Mouse (Mus musculus) stomach, embryonic 15.5 days (tissue): ENCODE data around the gene Mki67. TPM values are rescaled to one million over a fixed set of nuclear protein-coding genes. Genes with fewer than 3 reads are reported as not detected.

Source experiments
- ATAC-seq: fragments of 200-750 bp; cut with Nextera tagmentation; 2 replicates; pipeline ENCODE4 v1.8.0; 2017; ENCODE audit warnings: low read depth, moderate number of reproducible peaks, moderate TSS enrichment; ENCODE audit not compliant: insufficient read depth, low FRiP score
- H3K27ac ChIP-seq: fragments of 300-500 bp; sonication (generic); 2 replicates; pipeline ENCODE4 v1.5.1; 2015; ENCODE audit warnings: mild to moderate bottlenecking, inconsistent platforms
- H3K27me3 ChIP-seq: fragments of 300-500 bp; sonication (generic); replicated peaks from 2 replicates; pipeline ENCODE4 v1.6.1; 2015; ENCODE audit warnings: inconsistent platforms
- H3K36me3 ChIP-seq: fragments of 300-500 bp; sonication (generic); 2 replicates; pipeline ENCODE4 v1.6.1; 2015; ENCODE audit warnings: inconsistent platforms
- H3K4me1 ChIP-seq: fragments of 300-500 bp; sonication (generic); 2 replicates; pipeline ENCODE4 v1.6.1; 2015; ENCODE audit warnings: inconsistent platforms
- H3K4me2 ChIP-seq: fragments of 300-500 bp; sonication (generic); 2 replicates; pipeline ENCODE4 v1.6.1; 2015; ENCODE audit warnings: mild to moderate bottlenecking, inconsistent platforms
- H3K4me3 ChIP-seq: fragments of 300-500 bp; sonication (generic); replicated peaks from 2 replicates; pipeline ENCODE4 v1.5.1; 2015; ENCODE audit warnings: inconsistent platforms
- H3K9ac ChIP-seq: fragments of 300-500 bp; sonication (generic); 2 replicates; pipeline ENCODE4 v1.6.1; 2015; ENCODE audit warnings: inconsistent platforms
- H3K9me3 ChIP-seq: fragments of 300-500 bp; sonication (generic); 2 replicates; pipeline ENCODE4 v1.6.1; 2016; ENCODE audit warnings: inconsistent platforms
- WGBS: fragments of 180-500 bp; shearing (Covaris S2); methylation state at CpG from one replicate; pipeline ENCODE4 v1.1.7; 2015; 5-methylcytosine and 5-hydroxymethylcytosine counted together
- polyA plus RNA-seq: library from polyadenylated mRNA; unstranded; fragments of >200 nt; fragmentation: Nextera tagmentation; extraction: Ambion mirVana; gene quantifications from 2 replicates; pipeline ENCODE4 v1.2.1, GENCODE M21; 2015

The Mki67 gene
- polyA plus RNA-seq, 1 experiment from 2014 or later, result 49.7 TPM

GRCm38 (mm10) chr7:135660314-135660713, 55.8 kb downstream of the Mki67 start:
- no peaks in the 10 kb centered on the region for H3K36me3 ChIP-seq
- H3K4me1 ChIP-seq, result 0 out of 2 replicates have a peak, but pooled peaks cover 5% of the 10 kb centered on the region
- no peak for ATAC-seq
- H3K4me2 ChIP-seq, result no peak overlapping the region
- no peak overlapping the region for H3K4me3 ChIP-seq
- no peaks in the 10 kb centered on the region for H3K27me3 ChIP-seq
- H3K9ac ChIP-seq, result no peak overlapping the region
- H3K9me3 ChIP-seq, result no peaks in the 10 kb centered on the region
- no peak overlapping the region for H3K27ac ChIP-seq

- Histone ChIP-seq H3K36me3 (no peaks in the 10 kb centered on the region), H3K27ac (no peak overlapping the region), H3K9ac (no peak overlapping the region), H3K9me3 (no peaks in the 10 kb centered on the region), H3K4me2 (no peak overlapping the region), H3K27me3 (no peaks in the 10 kb centered on the region), H3K4me1 (0 out of 2 replicates have a peak, but pooled peaks cover 5% of the 10 kb centered on the region), H3K4me3 (no peak overlapping the region)
- no peak for ATAC-seq
- 83% methylated on average over 5 of the region's 5 CpGs for WGBS
Observed at GRCm38 (mm10) chr7:135659314-135659935, 56.7 kb downstream of the Mki67 start.

DNA sequence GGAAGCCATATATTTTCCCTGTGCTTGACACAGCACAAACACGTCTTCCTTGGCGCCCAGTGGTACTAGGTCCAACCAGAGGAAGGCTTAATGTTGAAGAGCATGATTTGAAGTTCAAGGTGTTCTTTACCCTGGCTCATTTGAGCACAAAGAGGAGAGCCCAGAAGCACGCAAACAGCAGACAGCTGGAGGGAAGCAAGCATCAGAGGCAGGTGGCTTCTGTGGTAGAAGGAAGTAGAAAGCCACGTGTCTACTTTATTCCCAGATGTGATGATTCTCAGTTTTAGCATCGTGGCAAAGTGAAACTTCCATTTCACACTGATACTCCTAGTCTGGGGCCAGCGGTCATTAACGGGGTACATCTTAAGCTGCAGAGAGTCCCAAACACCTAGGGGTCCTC, 58.0 kb downstream of the Mki67 start:
- Histone ChIP-seq H3K9me3 (no peaks in the 10 kb centered on the region), H3K4me1 (0 out of 2 replicates have a peak, but pooled peaks cover 5% of the 10 kb centered on the region), H3K9ac (no peak overlapping the region), H3K4me2 (no peak overlapping the region), H3K27me3 (no peaks in the 10 kb centered on the region), H3K36me3 (no peaks in the 10 kb centered on the region), H3K4me3 (no peak overlapping the region), H3K27ac (no peak overlapping the region)
- ATAC-seq, result no peak
- 82% methylated on average over 7 of the region's 7 CpGs for WGBS

GRCm38 (mm10) chr7:135655113-135655512, 61.0 kb downstream of the Mki67 start:
- ATAC-seq, result no peak
- H3K27ac ChIP-seq, result no peak overlapping the region
- H3K27me3 ChIP-seq, result no peaks in the 10 kb centered on the region
- H3K4me2 ChIP-seq, result no peak overlapping the region
- no peaks in the 10 kb centered on the region for H3K9me3 ChIP-seq
- H3K36me3 ChIP-seq, result no peaks in the 10 kb centered on the region
- H3K9ac ChIP-seq, result no peak overlapping the region
- H3K4me3 ChIP-seq, result no peak overlapping the region
- peaks cover 9% of the 10 kb centered on the region; the same call in 1 of the 2 replicates for H3K4me1 ChIP-seq
- 85% methylated on average over 4 of the region's 4 CpGs for WGBS

GRCm38 (mm10) chr7:135654288-135654687, 61.9 kb downstream of the Mki67 start:
- 80% methylated on average over 6 of the region's 6 CpGs for whole genome bisulfite sequencing

DNA sequence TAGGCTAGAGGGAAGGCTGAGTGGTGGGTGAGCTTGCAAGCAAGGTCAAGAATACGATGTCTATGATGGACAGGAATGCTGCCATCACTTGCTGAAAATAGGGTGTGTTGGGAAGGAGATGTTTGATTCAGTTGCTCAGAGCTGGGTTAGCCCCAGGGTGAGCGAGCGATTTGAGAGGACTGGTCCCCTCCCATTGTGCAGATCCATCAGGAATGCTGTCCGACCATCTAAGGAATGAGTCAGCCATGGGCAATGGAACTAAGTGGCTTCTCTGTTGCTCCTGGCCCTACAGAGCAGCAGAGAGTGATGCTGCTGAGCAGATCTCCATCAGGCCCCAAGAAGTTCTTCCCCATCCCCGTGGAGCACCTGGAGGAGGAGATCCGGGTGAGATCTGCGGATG, 62.6 kb downstream of the Mki67 start:
- H3K4me1 ChIP-seq, result peaks cover 14% of the 10 kb centered on the region; the same call in 1 of the 2 replicates
- H3K9ac ChIP-seq, result no peak overlapping the region
- WGBS, result 83% methylated on average over 7 of the region's 7 CpGs
- H3K4me3 ChIP-seq, result no peak overlapping the region
- H3K4me2 ChIP-seq, result no peak overlapping the region
- no peak overlapping the region for H3K27ac ChIP-seq
- no peaks in the 10 kb centered on the region for H3K36me3 ChIP-seq
- ATAC-seq, result no peak
- no peaks in the 10 kb centered on the region for H3K9me3 ChIP-seq
- H3K27me3 ChIP-seq, result no peaks in the 10 kb centered on the region

More at GRCm38 (mm10) chr7:135654288-135654687, 61.9 kb downstream of the Mki67 start:
- no peaks in the 10 kb centered on the region for H3K27me3 ChIP-seq
- no peak overlapping the region for H3K27ac ChIP-seq
- H3K9me3 ChIP-seq, result no peaks in the 10 kb centered on the region
- H3K4me2 ChIP-seq, result no peak overlapping the region
- no peaks in the 10 kb centered on the region for H3K36me3 ChIP-seq
- H3K4me3 ChIP-seq, result no peak overlapping the region
- no peak for ATAC-seq
- peaks cover 10% of the 10 kb centered on the region; the same call in 1 of the 2 replicates for H3K4me1 ChIP-seq
- H3K9ac ChIP-seq, result no peak overlapping the region

DNA sequence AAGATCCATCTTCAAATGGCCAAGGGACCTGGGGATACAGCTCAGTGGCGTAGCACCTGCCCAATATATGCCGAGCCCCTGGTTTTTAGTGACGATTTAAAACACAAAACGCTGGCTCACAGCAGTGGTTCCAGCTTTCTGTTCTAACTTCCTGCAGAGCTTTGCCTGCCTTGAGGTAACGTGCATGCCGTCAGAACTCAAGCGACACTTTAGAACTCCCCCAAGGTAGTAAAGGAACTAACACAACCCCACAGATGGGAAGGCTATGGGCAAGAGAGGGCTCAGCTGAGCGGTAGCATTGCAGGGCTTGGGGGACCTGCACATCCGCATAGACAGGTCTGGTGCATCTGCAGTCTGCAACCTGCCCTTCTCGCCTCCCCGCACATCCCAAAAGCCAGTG, 63.4 kb downstream of the Mki67 start:
- Histone ChIP-seq H3K4me3 (no peak overlapping the region), H3K36me3 (no peaks in the 10 kb centered on the region), H3K4me1 (peaks cover 14% of the 10 kb centered on the region; the same call in 1 of the 2 replicates), H3K4me2 (0 out of 2 replicates have a peak overlapping the region, but pooled peaks have one; percentile 34), H3K9ac (no peak overlapping the region), H3K27ac (no peak overlapping the region), H3K27me3 (no peaks in the 10 kb centered on the region), H3K9me3 (no peaks in the 10 kb centered on the region)
- 72% methylated on average over 11 of the region's 11 CpGs for WGBS
- no peak for ATAC-seq

DNA sequence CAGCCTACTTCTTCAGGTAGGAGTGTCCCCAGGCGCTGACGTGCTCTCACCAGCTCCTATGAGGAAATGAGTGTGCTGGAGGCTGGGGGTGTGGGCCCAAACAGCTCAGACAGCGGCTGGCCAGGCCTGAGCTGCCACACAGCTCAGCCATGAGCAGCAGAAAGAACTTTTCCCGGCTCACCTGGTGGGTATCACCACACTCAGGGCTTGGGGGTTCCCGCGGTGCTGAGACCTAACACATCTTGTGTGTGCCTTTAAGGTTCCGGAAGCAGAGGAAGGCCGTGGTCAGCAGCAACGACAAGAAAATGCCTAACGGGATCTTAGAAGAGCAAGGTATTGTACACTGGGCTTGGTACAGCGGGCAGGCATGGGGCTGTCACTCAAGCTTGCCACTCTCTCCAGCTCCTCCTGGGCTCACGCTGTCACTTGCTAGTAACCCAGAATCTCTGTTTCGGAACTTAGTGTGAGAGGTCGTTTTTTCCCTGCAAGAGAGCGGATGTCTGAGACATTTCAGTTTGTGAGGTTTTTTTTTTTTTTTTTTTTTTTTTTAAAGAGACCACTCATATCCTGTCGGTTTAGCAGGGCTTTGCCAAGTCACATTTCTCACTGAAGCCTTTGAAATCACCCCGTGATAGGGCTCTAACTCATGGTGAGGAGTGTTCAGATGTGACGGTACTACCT, 64.2 kb downstream of the Mki67 start:
- Histone ChIP-seq H3K4me2 (peak overlapping the region; percentile 34), H3K9ac (no peak overlapping the region), H3K4me3 (peak overlapping the region; percentile 22), H3K27ac (no peak overlapping the region), H3K9me3 (no peaks in the 10 kb centered on the region), H3K27me3 (no peaks in the 10 kb centered on the region), H3K36me3 (no peaks in the 10 kb centered on the region), H3K4me1 (peaks cover 12% of the 10 kb centered on the region; the same call in 1 of the 2 replicates)
- 38% methylated on average over 18 of the region's 18 CpGs for WGBS
- no peak for ATAC-seq

GRCm38 (mm10) chr7:135650061-135650460, 66.1 kb downstream of the Mki67 start:
- Histone ChIP-seq H3K27me3 (no peaks in the 10 kb centered on the region), H3K9ac (no peak overlapping the region), H3K4me3 (no peak overlapping the region), H3K9me3 (no peaks in the 10 kb centered on the region), H3K4me2 (no peak overlapping the region), H3K4me1 (peaks cover 9% of the 10 kb centered on the region; the same call in 1 of the 2 replicates), H3K27ac (no peak overlapping the region), H3K36me3 (no peaks in the 10 kb centered on the region)
- no peak for ATAC-seq
- 77% methylated on average over 5 of the region's 5 CpGs for WGBS

GRCm38 (mm10) chr7:135649306-135649705, 66.9 kb downstream of the Mki67 start:
- 89% methylated on average over 1 of the region's 1 CpGs for WGBS
- Histone ChIP-seq H3K9me3 (no peaks in the 10 kb centered on the region), H3K4me1 (peaks cover 9% of the 10 kb centered on the region; the same call in 1 of the 2 replicates), H3K4me2 (no peak overlapping the region), H3K9ac (no peak overlapping the region), H3K27ac (no peak overlapping the region), H3K4me3 (no peak overlapping the region), H3K27me3 (no peaks in the 10 kb centered on the region), H3K36me3 (no peaks in the 10 kb centered on the region)
- no peak for ATAC-seq

- peaks cover 9% of the 10 kb centered on the region; the same call in 1 of the 2 replicates for H3K4me1 ChIP-seq
- no peak overlapping the region for H3K9ac ChIP-seq
- no peak; the same call in 1 of the 2 replicates for ATAC-seq
- no peak overlapping the region for H3K4me3 ChIP-seq
- H3K27me3 ChIP-seq, result no peaks in the 10 kb centered on the region
- no peak overlapping the region for H3K4me2 ChIP-seq
- H3K9me3 ChIP-seq, result no peaks in the 10 kb centered on the region
- H3K36me3 ChIP-seq, result no peaks in the 10 kb centered on the region
- H3K27ac ChIP-seq, result no peak overlapping the region
- 74% methylated on average over 8 of the region's 8 CpGs for WGBS
Observed at GRCm38 (mm10) chr7:135648821-135649220, 67.3 kb downstream of the Mki67 start.

DNA sequence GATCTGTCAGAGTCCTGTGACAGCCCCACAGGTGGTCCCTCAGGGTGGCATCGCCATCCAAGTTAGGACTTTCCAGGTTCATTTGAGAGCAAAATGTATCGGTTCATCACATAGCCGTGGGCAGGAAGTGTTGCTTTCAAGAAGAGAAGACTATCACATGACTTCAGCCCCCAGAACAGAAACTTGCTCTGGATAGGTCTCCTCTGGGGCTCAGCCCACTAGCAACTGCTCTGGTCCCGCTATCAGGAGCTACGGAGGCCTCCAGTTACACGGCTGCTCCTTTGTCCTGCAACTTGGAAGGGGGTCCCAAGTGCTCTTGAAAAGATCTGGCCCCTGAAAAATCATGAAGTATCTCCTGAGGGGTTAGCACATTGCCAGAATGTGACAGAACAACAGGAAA, 69.2 kb downstream of the Mki67 start:
- Histone ChIP-seq H3K9ac (no peak overlapping the region), H3K4me2 (no peak overlapping the region), H3K27me3 (no peaks in the 10 kb centered on the region), H3K27ac (no peak overlapping the region), H3K36me3 (no peaks in the 10 kb centered on the region), H3K9me3 (no peaks in the 10 kb centered on the region), H3K4me1 (0 out of 2 replicates have a peak, but pooled peaks cover 6% of the 10 kb centered on the region), H3K4me3 (no peak overlapping the region)
- no peak for ATAC-seq
- 78% methylated on average over 6 of the region's 6 CpGs for WGBS
